Mouse (Mus musculus): ENCODE data around the gene Exosc10. TPM values are rescaled to one million over a fixed set of nuclear protein-coding genes. Genes with fewer than 3 reads are reported as not detected.

Exosc10 gene
- polyA plus RNA-seq, 1 experiment = 11.3 TPM

- 21% methylated on average over 8 of the region's 8 CpGs for WGBS
- peaks cover 7% of the 10 kb centered on the region; the same call in 1 of the 2 replicates for H3K4me1 ChIP-seq (ENCODE audit: control insufficient read depth, insufficient read depth, insufficient read length, low read length)
- peaks cover 1% of the 10 kb centered on the region; the same call in 1 of the 2 replicates for H3K36me3 ChIP-seq (ENCODE audit: control insufficient read depth, insufficient read depth, low read length)
- 0 out of 2 replicates have a peak overlapping the region, but pooled peaks have one; percentile 14 for H3K4me3 ChIP-seq (ENCODE audit: low read depth, low read length)
- H3K27ac ChIP-seq (ENCODE audit: insufficient read depth, low read depth, low read length) = no peak overlapping the region
- TF ChIP-seq POLR2A (IDR thresholded peaks at IDR 0.05; ENCODE audit: low read depth, low read length) = no peak
- no peak for TF ChIP-seq CTCF (IDR thresholded peaks at IDR 0.05; ENCODE audit: extremely low read depth, insufficient read length, insufficient replicate concordance, low read depth, low read length)
- no peaks in the 10 kb centered on the region for H3K27me3 ChIP-seq (ENCODE audit: control insufficient read depth, insufficient read depth, low read length)
Observed at GRCm38 (mm10) chr4:148589565-148589964, 31.3 kb downstream of the Exosc10 start.

DNA sequence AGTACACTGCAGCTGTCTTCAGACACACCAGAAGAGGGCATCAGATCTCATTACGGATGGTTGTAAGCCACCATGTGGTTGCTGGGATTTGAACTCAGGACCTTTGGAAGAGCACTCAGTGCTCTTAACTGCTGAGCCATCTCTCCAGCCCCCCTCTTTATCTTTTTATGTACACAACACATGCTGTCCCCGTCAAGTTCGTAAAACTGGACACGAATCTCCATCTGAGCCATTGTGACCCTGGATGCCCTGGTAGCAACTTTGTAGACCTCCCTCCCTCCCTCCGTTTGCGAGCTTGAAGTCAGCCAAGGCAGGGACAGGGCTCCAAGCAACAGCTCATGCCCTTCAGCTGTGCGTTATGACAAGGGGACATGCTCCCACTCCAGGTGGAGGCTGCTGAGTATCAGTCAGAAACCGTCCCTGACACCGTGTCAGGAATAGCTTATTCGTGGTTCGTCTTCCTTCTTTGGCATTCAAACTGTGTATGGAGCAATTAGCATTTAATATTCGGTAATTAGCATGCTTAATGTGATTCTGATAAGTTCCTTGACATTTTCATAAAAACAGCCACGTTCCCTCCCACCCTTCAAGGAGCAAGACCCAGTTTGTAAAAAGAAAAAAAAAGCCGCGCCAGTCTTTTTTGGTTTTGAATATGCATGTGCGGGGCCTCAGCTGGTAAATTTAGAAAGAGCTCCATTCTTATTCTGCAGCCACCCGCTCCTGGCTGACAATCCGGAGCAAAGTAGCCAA lies 32.4 kb downstream of the Exosc10 start:
- TF ChIP-seq CTCF (IDR thresholded peaks at IDR 0.05; ENCODE audit: extremely low read depth, insufficient read length, insufficient replicate concordance, low read depth, low read length) (no peak), POLR2A (IDR thresholded peaks at IDR 0.05; ENCODE audit: low read depth, low read length) (no peak)
- H3K4me3 ChIP-seq (ENCODE audit: low read depth, low read length) = peak overlapping the region; percentile 67
- peaks cover 7% of the 10 kb centered on the region; the same call in 1 of the 2 replicates for H3K4me1 ChIP-seq (ENCODE audit: control insufficient read depth, insufficient read depth, insufficient read length, low read length)
- no peak overlapping the region for H3K27ac ChIP-seq (ENCODE audit: insufficient read depth, low read depth, low read length)
- WGBS = 2% methylated on average over 18 of the region's 18 CpGs
- H3K27me3 ChIP-seq (ENCODE audit: control insufficient read depth, insufficient read depth, low read length) = no peaks in the 10 kb centered on the region
- peaks cover 7% of the 10 kb centered on the region; the same call in 1 of the 2 replicates for H3K36me3 ChIP-seq (ENCODE audit: control insufficient read depth, insufficient read depth, low read length)

- Histone ChIP-seq H3K4me3 (ENCODE audit: low read depth, low read length) (peak within 1 kb of the TSS; percentile 89), H3K27ac (ENCODE audit: insufficient read depth, low read depth, low read length) (no peak within 1 kb of the TSS), H3K27me3 (ENCODE audit: control insufficient read depth, insufficient read depth, low read length) (no peaks in the 10 kb centered on the region), H3K36me3 (ENCODE audit: control insufficient read depth, insufficient read depth, low read length) (peaks cover 8% of the 10 kb centered on the region; the same call in 1 of the 2 replicates), H3K4me1 (ENCODE audit: control insufficient read depth, insufficient read depth, insufficient read length, low read length) (peaks cover 7% of the 10 kb centered on the region; the same call in 1 of the 2 replicates)
- TF ChIP-seq CTCF (IDR thresholded peaks at IDR 0.05; ENCODE audit: extremely low read depth, insufficient read length, insufficient replicate concordance, low read depth, low read length) (no peak), POLR2A (IDR thresholded peaks at IDR 0.05; ENCODE audit: low read depth, low read length) (no peak)
- WGBS = under 1% methylated on average over 49 of the region's 50 CpGs
Observed at GRCm38 (mm10) chr4:148591171-148591630, 33.0 kb downstream of the Exosc10 start, which contains the start of gene Srm. Gene Srm, plus strand, starts transcription at chr4:148591503.

DNA sequence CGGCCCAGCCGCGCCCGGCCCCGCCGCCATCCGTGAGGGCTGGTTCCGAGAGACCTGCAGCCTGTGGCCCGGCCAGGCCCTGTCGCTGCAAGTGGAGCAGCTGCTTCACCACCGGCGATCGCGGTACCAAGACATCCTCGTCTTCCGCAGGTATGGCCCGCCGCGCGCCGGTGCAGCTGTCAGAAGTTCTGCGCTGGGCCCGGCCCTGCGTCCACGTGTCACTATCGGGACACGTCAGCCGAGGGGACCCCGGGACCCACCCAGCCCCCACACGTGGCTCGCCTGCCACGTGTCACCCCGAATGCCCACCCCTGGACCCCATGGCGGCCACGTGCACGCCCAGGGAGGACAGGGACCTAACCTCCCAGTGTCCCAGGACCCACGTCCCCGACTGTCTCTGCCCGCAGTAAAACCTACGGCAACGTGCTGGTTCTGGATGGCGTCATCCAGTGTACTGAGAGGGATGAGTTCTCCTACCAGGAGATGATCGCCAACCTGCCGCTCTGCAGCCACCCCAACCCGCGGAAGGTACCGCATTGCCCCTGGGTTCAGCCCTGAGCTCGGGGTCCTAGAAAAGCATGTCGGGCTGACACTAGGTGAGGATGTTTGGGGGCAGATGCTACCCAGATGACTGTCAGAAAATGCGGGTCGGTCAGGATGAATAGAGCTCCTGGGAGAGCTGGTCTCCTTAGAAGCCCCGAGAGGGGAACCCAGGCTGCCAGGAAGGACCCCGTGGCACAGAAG lies 33.6 kb downstream of the Exosc10 start:
- no peak overlapping the region for H3K27ac ChIP-seq (ENCODE audit: insufficient read depth, low read depth, low read length)
- peaks cover 7% of the 10 kb centered on the region; the same call in 1 of the 2 replicates for H3K4me1 ChIP-seq (ENCODE audit: control insufficient read depth, insufficient read depth, insufficient read length, low read length)
- peak overlapping the region; percentile 89 for H3K4me3 ChIP-seq (ENCODE audit: low read depth, low read length)
- H3K36me3 ChIP-seq (ENCODE audit: control insufficient read depth, insufficient read depth, low read length) = peaks cover 13% of the 10 kb centered on the region; the same call in 1 of the 2 replicates
- TF ChIP-seq POLR2A (IDR thresholded peaks at IDR 0.05; ENCODE audit: low read depth, low read length) (no peak), CTCF (IDR thresholded peaks at IDR 0.05; ENCODE audit: extremely low read depth, insufficient read length, insufficient replicate concordance, low read depth, low read length) (no peak)
- WGBS = 1% methylated on average over 53 of the region's 53 CpGs
- H3K27me3 ChIP-seq (ENCODE audit: control insufficient read depth, insufficient read depth, low read length) = no peaks in the 10 kb centered on the region

DNA sequence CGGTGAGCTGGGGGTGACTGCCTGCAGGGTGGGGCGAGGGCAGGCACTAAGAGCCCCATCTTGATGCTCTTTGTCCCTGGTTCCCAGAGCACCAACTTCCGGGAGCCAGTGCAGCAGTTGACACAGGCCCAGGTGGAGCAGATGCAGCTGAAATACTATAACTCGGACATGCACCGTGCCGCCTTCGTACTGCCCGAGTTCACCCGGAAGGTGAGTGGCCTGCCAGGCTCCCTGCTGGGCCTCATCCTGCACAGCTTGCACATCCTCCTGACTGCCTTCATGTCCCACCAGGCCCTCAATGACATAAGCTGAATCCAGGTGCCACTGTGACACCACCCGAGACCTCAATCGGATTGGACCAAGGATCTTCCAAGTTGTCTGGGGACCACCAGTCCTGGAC lies 35.8 kb downstream of the Exosc10 start:
- Histone ChIP-seq H3K36me3 (ENCODE audit: control insufficient read depth, insufficient read depth, low read length) (peaks cover 14% of the 10 kb centered on the region; the same call in 1 of the 2 replicates), H3K4me1 (ENCODE audit: control insufficient read depth, insufficient read depth, insufficient read length, low read length) (peaks cover 7% of the 10 kb centered on the region; the same call in 1 of the 2 replicates), H3K27me3 (ENCODE audit: control insufficient read depth, insufficient read depth, low read length) (no peaks in the 10 kb centered on the region), H3K27ac (ENCODE audit: insufficient read depth, low read depth, low read length) (no peak overlapping the region), H3K4me3 (ENCODE audit: low read depth, low read length) (no peak overlapping the region)
- WGBS = 91% methylated on average over 11 of the region's 11 CpGs
- TF ChIP-seq CTCF (IDR thresholded peaks at IDR 0.05; ENCODE audit: extremely low read depth, insufficient read length, insufficient replicate concordance, low read depth, low read length) (no peak), POLR2A (IDR thresholded peaks at IDR 0.05; ENCODE audit: low read depth, low read length) (no peak)

- no peak for TF ChIP-seq CTCF (IDR thresholded peaks at IDR 0.05; ENCODE audit: extremely low read depth, insufficient read length, insufficient replicate concordance, low read depth, low read length)
- TF ChIP-seq POLR2A (IDR thresholded peaks at IDR 0.05; ENCODE audit: low read depth, low read length) = no peak
Observed at GRCm38 (mm10) chr4:148595916-148596315, 37.7 kb downstream of the Exosc10 start.

More at GRCm38 (mm10) chr4:148595916-148596315, 37.7 kb downstream of the Exosc10 start:
- 83% methylated on average over 6 of the region's 6 CpGs for WGBS
- no peaks in the 10 kb centered on the region for H3K27me3 ChIP-seq (ENCODE audit: control insufficient read depth, insufficient read depth, low read length)
- no peak overlapping the region for H3K4me3 ChIP-seq (ENCODE audit: low read depth, low read length)
- peaks cover 14% of the 10 kb centered on the region; the same call in 1 of the 2 replicates for H3K36me3 ChIP-seq (ENCODE audit: control insufficient read depth, insufficient read depth, low read length)
- H3K27ac ChIP-seq (ENCODE audit: insufficient read depth, low read depth, low read length) = no peak overlapping the region
- peaks cover 7% of the 10 kb centered on the region; the same call in 1 of the 2 replicates for H3K4me1 ChIP-seq (ENCODE audit: control insufficient read depth, insufficient read depth, insufficient read length, low read length)
